Mouse (Mus musculus): ENCODE data around the gene Zbtb16.

Gene Zbtb16

DNA sequence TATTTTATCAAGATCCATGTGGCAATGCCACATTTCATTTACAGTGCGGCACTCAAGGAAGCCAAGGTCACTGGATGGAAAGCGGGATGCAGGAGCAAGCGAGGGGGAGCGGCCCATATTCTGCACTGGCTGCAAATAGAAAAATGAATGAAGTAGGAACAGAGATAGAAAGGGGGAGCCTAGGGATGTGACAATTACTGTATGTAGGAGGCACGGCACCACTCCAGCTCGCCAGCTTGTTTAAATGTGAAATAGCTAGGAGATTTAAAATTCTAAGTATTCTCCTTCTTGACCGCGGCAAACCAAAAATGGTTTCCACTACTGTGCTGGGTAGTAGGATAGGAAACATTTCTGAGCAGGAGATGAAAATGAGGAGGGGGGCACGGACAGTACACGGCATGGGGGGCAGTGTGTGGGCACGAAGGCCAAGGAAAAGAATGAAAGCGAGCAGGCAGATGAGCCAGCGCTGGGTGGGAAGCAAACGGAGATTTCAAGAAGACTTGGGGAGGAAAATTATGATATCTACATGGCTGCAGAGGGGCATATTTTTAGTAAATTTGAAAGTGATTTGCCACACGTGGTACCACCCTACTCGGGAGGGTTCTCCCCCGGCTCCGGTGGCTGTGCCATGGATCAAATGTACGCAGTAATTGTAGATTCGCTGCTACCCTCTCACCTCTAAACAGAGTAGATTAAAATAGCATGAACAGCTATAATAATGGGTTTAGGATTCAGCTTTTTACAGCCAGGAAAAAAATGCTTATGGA lies 68.2 kb downstream of the Zbtb16 start:
- DNase-seq (ENCODE audit: low read depth, low spot score): peak; percentile 74

DNA sequence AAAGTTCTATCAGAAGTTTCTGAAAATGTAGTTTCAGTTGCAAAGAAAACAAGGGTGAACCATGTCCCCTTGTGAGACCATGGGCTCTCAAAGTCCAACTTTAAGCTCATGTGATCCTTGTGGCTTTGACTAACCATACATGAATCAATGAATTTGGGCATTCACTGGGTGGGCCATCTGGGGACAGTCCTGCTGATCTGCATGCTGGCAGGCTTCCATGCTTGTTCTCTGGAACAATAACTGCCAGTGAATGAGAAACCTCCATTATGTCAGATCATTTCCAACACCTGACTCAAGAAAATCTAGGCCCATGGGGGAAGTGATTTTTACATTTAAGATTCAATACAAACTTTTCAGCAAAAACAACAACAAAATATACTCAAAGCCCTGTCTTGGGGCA lies 70.1 kb downstream of the Zbtb16 start:
- no peak for DNase-seq (ENCODE audit: low read depth, low spot score)

DNA sequence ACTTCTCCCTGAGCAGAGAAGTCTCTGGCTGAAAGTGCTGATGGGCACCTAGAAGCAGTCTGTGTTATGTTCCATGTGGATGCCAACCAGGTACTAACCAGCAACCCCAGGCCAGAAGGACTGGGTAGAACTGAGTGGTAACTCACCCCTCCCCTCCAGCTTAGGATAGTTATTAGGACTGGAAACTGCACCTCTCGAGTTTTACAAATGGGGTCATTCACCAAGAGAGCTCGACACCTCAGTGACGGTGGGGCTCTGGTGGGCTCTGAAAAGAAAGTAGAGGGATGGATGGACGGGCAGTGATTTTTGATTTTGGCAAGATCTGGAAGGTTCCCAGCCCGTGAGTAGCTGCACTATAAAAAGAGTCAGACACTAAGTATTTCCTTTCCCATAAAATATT lies 71.7 kb downstream of the Zbtb16 start:
- DNase-seq (ENCODE audit: low read depth, low spot score): no peak

GRCm38 (mm10) chr9:48761732-48762637 lies 74.0 kb downstream of the Zbtb16 start:
- peak; percentile 48 for DNase-seq (ENCODE audit: low read depth, low spot score)

- DNase-seq (ENCODE audit: low read depth, low spot score): no peak
These were observed 74.9 kb downstream of the Zbtb16 start for GRCm38 (mm10) chr9:48761175-48761556.

DNA sequence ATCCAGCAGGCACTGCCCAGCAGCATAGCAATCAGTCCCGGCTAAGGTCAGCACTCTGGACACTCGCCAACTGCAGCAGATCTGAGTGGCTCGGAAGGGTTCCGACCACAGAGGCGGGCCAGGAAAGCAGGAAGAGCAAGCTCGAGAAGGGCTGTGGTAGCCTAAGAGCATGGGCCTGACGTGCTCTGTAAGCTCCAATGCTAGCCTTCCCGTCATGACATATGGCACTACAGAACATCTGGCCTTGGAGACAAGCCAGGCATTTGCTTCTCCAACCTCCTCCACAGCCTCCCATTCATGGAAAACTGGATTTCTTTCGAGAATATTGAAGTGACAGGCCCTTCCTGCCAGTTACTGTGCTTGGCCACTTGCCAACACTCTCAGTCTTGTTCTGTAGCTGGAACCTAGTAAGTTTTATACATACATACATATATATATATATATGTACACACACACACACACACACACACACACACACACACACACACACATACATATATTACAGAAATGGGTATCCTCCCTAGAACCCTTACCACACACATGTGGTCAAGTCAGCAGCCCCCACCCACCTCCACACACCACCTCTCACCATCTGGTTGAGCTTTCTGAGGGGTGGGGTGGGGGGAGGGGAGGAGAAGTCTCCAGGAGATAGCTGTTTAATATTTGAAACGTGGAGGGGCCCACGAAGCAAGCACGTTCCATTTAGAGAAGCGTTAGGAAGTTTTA lies 75.4 kb downstream of the Zbtb16 start:
- peak; percentile 85 for DNase-seq (ENCODE audit: low read depth, low spot score)

GRCm38 (mm10) chr9:48759098-48759497 lies 76.9 kb downstream of the Zbtb16 start:
- DNase-seq (ENCODE audit: low read depth, low spot score): no peak

DNA sequence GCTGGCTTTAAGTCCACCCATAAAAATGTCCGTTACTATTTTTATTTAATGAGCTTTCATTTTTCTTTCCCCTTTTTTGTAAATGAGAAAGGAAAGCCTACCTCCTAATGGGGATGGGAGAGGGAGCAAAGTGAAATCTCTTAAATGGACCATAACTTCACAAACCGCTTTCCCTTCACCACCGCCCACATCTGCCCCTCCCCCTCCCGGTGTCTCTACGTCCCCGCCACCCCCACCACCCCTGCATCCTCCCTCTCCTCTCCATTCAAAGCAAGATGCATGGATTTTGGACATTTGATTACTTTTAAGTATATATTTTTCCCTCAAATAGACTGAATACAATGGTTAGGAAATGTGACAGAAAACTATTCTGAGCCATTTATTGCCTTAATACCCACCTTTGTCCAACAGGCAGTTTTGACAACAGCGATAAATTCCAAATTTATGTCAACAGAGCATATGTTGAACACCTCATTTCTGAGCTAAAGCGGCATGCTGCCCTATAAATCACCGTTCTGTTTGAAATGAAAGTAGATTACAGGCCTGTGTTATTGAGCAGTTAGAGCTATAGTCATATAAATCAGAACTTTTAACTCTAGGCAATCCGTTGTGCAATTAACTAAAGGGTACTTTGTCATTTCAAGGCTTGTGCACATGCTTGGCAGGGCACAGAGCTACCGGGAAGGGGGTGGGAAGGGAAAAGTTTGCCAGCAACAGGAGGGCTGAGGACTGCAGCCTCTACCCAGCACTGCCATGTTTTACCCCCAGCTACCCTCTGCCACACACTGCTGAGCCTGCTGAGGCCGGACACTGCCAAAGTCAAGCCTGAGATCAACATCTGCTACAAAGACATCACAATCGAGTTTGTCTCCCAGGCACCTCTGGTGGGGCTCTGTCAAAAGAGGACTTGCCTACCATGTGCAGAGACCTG lies 78.1 kb downstream of the Zbtb16 start:
- DNase-seq (ENCODE audit: low read depth, low spot score): no peak

GRCm38 (mm10) chr9:48756261-48756812 lies 79.7 kb downstream of the Zbtb16 start:
- no peak for DNase-seq (ENCODE audit: low read depth, low spot score)

- no peak for DNase-seq (ENCODE audit: low read depth, low spot score)
These were observed 80.5 kb downstream of the Zbtb16 start for GRCm38 (mm10) chr9:48755438-48756070.

DNA sequence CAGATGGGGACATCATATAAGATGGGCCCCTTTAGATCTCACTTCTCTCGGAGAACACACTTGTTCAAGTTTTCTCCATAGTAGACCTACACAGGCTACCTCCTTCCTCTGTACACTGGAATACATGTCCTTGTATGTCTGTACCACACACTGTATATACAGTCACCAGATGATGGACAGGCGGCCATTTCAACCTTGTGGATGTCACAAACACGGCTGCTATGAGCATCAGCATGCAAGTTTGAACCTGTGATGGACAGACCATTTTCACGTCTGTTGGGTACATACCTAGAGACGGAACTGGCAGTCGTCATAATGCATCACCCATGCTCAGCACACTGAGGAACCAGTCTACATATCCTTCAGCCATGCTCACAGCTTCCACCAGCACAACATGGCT lies 81.6 kb downstream of the Zbtb16 start:
- no peak for DNase-seq (ENCODE audit: low read depth, low spot score)

DNA sequence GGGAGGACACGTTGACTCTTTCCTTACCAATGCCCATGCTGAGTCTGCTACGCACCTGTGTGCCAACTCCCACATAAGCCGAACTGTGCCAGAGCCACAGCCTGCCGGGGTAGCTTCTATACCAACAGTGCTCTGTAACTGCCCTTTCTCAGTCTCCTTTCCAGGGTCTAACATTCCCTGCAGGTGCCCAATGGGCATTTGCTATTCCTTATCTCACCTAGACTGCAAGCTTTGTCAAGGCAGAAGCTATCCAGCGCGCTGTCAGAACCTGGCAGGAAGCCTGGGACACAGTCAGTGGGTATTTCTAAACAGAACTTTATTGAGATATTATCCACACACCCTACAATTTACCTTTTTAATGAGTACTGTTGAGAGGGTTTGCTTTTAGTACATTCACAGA lies 82.1 kb downstream of the Zbtb16 start:
- DNase-seq (ENCODE audit: low read depth, low spot score): no peak

- DNase-seq (ENCODE audit: low read depth, low spot score): no peak
These were observed 84.1 kb downstream of the Zbtb16 start for GRCm38 (mm10) chr9:48751900-48752299.

DNA sequence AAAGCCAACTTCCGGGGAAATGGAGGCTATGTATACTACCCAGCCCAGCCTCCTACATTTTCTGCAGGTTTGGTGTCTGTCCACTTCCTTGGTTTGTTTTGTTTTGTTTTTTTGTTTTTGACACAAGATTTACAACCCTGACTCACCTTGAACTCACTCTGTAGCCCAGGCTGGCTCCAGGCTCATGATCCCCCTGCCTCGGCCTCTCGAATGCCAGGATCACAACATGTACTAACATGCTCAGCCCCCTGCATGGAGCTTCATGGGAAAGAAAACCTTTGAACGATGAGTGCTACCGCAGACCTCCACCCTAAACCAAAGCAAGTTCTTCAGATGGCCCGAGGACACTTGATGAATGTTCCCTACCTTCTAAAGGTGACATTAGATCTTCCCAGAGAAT lies 86.4 kb downstream of the Zbtb16 start:
- no peak for DNase-seq (ENCODE audit: low read depth, low spot score)

GRCm38 (mm10) chr9:48749168-48749567 lies 86.9 kb downstream of the Zbtb16 start:
- DNase-seq (ENCODE audit: low read depth, low spot score): no peak

- DNase-seq (ENCODE audit: low read depth, low spot score): no peak
These were observed 87.3 kb downstream of the Zbtb16 start for GRCm38 (mm10) chr9:48748761-48749160.

GRCm38 (mm10) chr9:48748216-48748615 lies 87.8 kb downstream of the Zbtb16 start:
- no peak for DNase-seq (ENCODE audit: low read depth, low spot score)

DNA sequence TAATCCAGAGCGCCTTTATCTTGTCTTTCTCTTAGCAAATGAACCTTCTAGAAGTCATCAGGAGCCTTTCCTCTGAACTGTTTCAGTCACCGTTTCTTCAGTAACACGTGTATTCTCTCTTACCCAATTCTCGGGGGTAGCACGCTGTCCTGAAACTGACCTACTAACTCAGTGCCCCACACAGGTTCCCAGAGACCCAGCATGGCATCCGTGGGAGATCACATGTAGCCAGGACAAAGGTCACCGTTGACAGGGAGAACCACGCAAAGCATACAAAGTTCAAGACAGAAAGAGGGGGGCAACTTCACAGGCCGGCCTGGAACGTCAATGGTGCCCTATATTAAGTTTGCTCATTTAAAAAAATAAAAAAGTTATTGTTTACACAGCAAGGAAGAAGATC lies 89.5 kb downstream of the Zbtb16 start:
- no peak for DNase-seq (ENCODE audit: low read depth, low spot score)

GRCm38 (mm10) chr9:48745347-48746119 lies 90.5 kb downstream of the Zbtb16 start:
- DNase-seq (ENCODE audit: low read depth, low spot score): no peak
